Mouse (Mus musculus) intestine, postnatal 0 days (tissue): ENCODE results near the gene Ip6k2. TPM values are rescaled to one million over a fixed set of nuclear protein-coding genes. Genes with fewer than 3 reads are reported as not detected.

Source experiments
- ATAC-seq: fragments of 200-750 bp; cut with Nextera tagmentation; 2 replicates; pipeline ENCODE4 v1.8.0; 2017; ENCODE audit warnings: mild to moderate bottlenecking, moderate TSS enrichment, moderate library complexity
- H3K27ac ChIP-seq: fragments of 300-500 bp; sonication (generic); 2 replicates; pipeline ENCODE4 v1.5.1; 2014; ENCODE audit warnings: mild to moderate bottlenecking, low read depth, low read length, moderate library complexity
- H3K27me3 ChIP-seq: fragments of 300-500 bp; sonication (generic); replicated peaks from 2 replicates; pipeline ENCODE4 v1.6.1; 2014; ENCODE audit warnings: low read length, mixed read lengths; ENCODE audit not compliant: control insufficient read depth, insufficient read depth
- H3K36me3 ChIP-seq: fragments of 300-500 bp; sonication (generic); 2 replicates; pipeline ENCODE4 v1.6.1; 2014; ENCODE audit warnings: mild to moderate bottlenecking, moderate library complexity; ENCODE audit not compliant: control insufficient read depth, insufficient read depth
- H3K4me1 ChIP-seq: fragments of 300-500 bp; sonication (generic); replicated peaks from 2 replicates; pipeline ENCODE4 v1.6.1; 2014; ENCODE audit warnings: antibody characterized with exemption, low read length, mixed read lengths; ENCODE audit not compliant: control insufficient read depth, insufficient read depth
- H3K4me2 ChIP-seq: fragments of 300-500 bp; sonication (generic); replicated peaks from 2 replicates; pipeline ENCODE4 v1.6.1; 2014; ENCODE audit warnings: low read depth, mild to moderate bottlenecking, moderate library complexity
- H3K4me3 ChIP-seq: fragments of 300-500 bp; sonication (generic); 2 replicates; pipeline ENCODE4 v1.5.1; 2014; ENCODE audit warnings: low read depth, low read length
- H3K9ac ChIP-seq: fragments of 300-500 bp; sonication (generic); 2 replicates; pipeline ENCODE4 v1.6.1; 2014; ENCODE audit warnings: mild to moderate bottlenecking, low read depth, low read length
- H3K9me3 ChIP-seq: fragments of 300-500 bp; sonication (generic); 2 replicates; pipeline ENCODE4 v1.6.1; 2016; ENCODE audit warnings: mixed run types; ENCODE audit not compliant: control insufficient read depth
- CTCF ChIP-seq: sonication (generic); IDR thresholded peaks from 2 replicates; pipeline ENCODE4 v1.5.1; 2016; ENCODE audit warnings: low read depth, mild to moderate bottlenecking, control low read depth, antibody characterized with exemption, moderate library complexity
- WGBS: fragments of 180-500 bp; shearing (Covaris S2); extraction: QIAGEN DNeasy Blood & Tissue Kit; methylation state at CpG from one replicate; pipeline ENCODE4 v1.1.7; 2014; 5-methylcytosine and 5-hydroxymethylcytosine counted together
- polyA plus RNA-seq: library from polyadenylated mRNA; unstranded; fragments of >200 nt; fragmentation: Nextera tagmentation; extraction: Ambion mirVana; gene quantifications from 2 replicates; pipeline ENCODE4 v1.2.1, GENCODE M21; 2015

Ip6k2 gene
- polyA plus RNA-seq, 1 experiment from 2014 or later, result 28.1 TPM

DNA sequence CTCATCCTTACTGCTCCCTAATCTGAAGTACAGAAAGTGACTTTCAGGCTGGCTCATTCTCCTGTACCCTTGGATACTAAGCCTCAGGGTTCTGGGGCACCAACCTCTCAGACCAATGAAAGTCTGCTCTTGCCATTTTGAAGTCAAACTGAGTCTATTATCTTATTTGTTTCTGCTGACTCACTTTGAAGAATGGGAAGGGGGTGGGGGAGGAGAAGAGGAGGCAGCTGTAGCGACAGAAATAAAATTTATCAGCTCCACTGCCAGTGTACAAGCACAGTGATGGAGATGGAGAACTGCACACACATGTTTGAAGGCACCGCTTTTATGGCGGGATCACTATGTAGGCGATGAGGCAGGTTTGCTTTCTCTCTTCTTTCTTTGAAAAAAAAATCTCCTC lies 6.3 kb upstream of the Ip6k2 start:
- H3K9ac ChIP-seq, result no peak overlapping the region
- no peak overlapping the region for H3K27ac ChIP-seq
- no peaks in the 10 kb centered on the region for H3K27me3 ChIP-seq
- H3K4me3 ChIP-seq, result no peak overlapping the region
- no peak overlapping the region for H3K4me2 ChIP-seq
- ATAC-seq, result no peak
- WGBS, result 79% methylated on average over 4 of the region's 4 CpGs
- peaks cover 4% of the 10 kb centered on the region; the same call in 1 of the 2 replicates for H3K4me1 ChIP-seq
- no peaks in the 10 kb centered on the region for H3K36me3 ChIP-seq
- peaks cover 8% of the 10 kb centered on the region; the same call in 1 of the 2 replicates for H3K9me3 ChIP-seq
- TF ChIP-seq CTCF, result no peak

DNA sequence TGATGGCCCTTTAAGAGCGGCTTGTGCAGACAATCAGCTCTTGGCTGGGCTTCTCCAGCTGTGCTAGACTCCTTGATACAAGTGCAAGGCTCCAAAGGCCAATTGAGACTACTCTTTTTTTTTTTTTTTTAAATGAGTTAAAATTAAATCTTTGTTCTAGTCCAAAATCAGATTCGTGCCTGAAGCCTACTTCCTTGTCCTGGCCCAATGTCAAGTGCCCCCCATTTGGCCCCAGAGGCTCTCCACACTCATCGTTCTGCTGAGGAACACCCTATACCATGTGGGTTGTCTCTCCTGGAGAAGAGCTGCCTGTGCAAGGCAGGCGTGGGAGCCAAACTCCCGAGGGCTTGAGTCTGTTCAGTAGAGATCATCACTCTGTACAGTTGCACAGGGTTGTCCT lies 2.6 kb upstream of the Ip6k2 start:
- Histone ChIP-seq H3K27ac (peak overlapping the region; percentile 23; the same call in 1 of the 2 replicates), H3K4me2 (0 out of 2 replicates have a peak overlapping the region, but pooled peaks have one; percentile 1), H3K27me3 (no peaks in the 10 kb centered on the region), H3K9ac (no peak overlapping the region), H3K4me1 (peaks cover 4% of the 10 kb centered on the region; the same call in 1 of the 2 replicates), H3K4me3 (no peak overlapping the region), H3K36me3 (no peaks in the 10 kb centered on the region), H3K9me3 (no peaks in the 10 kb centered on the region)
- 25% methylated on average over 5 of the region's 5 CpGs for whole genome bisulfite sequencing
- no peak for ATAC-seq
- no peak for TF ChIP-seq CTCF

DNA sequence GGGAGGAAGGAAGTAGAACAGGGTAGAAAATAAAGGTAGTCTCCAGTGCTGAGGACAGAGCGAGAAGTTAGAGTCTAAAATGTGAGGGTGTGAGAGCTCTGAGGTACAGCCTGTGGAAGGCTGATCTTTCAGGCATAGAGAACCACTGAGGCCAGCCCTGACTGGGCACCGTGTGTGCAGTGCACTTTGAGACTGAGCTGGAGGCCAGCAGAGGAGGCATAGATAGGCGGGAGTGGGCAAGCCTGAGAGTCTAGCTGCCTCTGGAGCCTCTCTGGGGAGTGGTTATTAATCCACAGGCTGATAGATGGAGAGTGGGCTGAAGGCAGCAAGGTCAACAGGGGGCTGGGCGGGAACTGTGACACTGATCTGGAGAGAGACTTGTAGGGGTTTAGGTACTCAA lies 1.7 kb upstream of the Ip6k2 start:
- peak; percentile 60 for ATAC-seq
- Histone ChIP-seq H3K4me2 (no peak overlapping the region), H3K4me1 (peaks cover 8% of the 10 kb centered on the region; the same call in 1 of the 2 replicates), H3K27ac (peak overlapping the region; percentile 70), H3K9me3 (no peaks in the 10 kb centered on the region), H3K4me3 (no peak overlapping the region), H3K9ac (no peak overlapping the region), H3K36me3 (0 out of 2 replicates have a peak, but pooled peaks cover 4% of the 10 kb centered on the region), H3K27me3 (no peaks in the 10 kb centered on the region)
- WGBS, result 42% methylated on average over 4 of the region's 4 CpGs
- no peak for TF ChIP-seq CTCF

DNA sequence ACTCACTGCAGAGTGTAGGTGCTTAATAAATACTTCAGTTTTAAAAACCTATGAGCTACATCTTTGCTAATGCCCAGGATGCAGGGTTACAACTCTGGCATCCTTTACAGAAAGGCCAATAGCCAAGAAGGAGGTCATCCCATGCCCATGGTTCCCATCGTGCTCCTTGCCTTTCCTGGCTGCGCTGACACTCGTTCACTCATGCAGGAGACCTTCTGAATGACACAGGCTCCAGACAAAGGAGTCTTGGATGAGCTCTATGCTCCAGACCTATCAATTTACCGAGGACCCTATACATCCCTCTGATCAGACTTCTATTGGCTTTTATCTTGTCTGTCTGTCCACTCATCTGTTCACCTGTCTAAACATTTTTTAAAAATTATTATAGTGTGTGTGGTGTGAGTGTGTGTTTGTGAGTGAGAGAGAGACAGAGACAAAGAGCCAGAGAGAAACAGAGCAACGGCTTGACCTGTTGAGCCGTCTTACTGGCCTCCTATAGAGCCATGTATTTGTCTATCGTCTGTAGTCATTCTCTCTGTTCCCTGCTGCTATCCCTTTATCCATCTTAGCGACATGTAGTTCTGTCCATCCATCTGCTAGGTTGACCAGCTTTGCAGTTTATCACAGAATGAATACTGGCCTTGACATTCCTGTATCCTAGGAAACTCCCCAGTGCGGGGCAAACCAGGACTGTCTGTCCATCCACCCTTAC lies 604 bp upstream of the Ip6k2 start:
- no peaks in the 10 kb centered on the region for H3K27me3 ChIP-seq
- H3K4me2 ChIP-seq, result peak overlapping the region; percentile 63
- peaks cover 8% of the 10 kb centered on the region; the same call in 1 of the 2 replicates for H3K4me1 ChIP-seq
- TF ChIP-seq CTCF, result no peak
- ATAC-seq, result no peak
- WGBS, result 24% methylated on average over 9 of the region's 9 CpGs
- H3K9me3 ChIP-seq, result no peaks in the 10 kb centered on the region
- H3K36me3 ChIP-seq, result 0 out of 2 replicates have a peak, but pooled peaks cover 4% of the 10 kb centered on the region
- peak overlapping the region; percentile 74 for H3K4me3 ChIP-seq
- H3K9ac ChIP-seq, result no peak overlapping the region
- 0 out of 2 replicates have a peak overlapping the region, but pooled peaks have one; percentile 91 for H3K27ac ChIP-seq

DNA sequence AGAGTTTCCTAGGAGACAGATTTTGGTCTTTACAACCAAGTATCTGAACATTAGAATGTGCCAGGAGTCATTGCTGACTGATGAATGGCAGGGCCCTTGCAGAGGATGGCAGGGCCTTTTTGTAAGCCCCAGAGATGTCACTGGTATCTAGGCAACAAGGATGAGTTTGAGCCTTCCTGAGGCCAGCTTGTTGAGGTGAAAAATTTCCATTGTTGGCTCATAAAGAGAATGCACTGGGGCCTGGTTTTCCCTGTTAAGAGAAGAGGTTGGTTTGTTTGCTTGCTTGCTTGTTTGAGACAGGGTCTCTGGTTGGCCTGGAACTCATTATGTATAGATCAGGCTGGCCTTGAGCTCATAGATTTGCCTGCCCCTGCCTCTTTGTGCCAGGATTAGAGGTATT lies 1.8 kb downstream of the Ip6k2 start:
- Histone ChIP-seq H3K27ac (no peak overlapping the region), H3K9ac (no peak overlapping the region), H3K4me1 (peaks cover 8% of the 10 kb centered on the region; the same call in 1 of the 2 replicates), H3K27me3 (no peaks in the 10 kb centered on the region), H3K36me3 (peaks cover 10% of the 10 kb centered on the region; the same call in 1 of the 2 replicates), H3K4me3 (no peak overlapping the region), H3K9me3 (no peaks in the 10 kb centered on the region), H3K4me2 (peak overlapping the region; percentile 63)
- TF ChIP-seq CTCF, result no peak
- no peak for ATAC-seq

DNA sequence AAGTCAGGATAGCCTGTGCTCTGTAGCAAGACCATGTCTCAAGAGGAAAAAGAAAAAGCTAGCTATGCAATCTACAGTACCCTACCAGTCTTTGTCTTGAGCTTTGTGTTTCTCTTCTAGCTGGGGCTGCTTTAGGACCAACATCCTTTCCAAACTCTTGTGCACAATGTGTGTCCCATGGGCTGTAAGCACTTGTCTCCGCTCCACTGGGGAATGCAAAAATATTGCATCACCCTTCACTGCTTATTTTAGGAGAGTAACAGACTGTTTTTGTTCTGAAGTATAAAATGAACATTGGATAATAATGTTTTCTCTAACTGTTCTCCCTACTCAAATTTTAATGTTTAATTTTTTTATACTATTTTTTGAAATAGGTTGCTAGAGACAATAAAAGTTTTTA lies 2.9 kb downstream of the Ip6k2 start:
- H3K4me1 ChIP-seq, result 0 out of 2 replicates have a peak, but pooled peaks cover 4% of the 10 kb centered on the region
- no peak overlapping the region for H3K9ac ChIP-seq
- H3K9me3 ChIP-seq, result no peaks in the 10 kb centered on the region
- no peak for TF ChIP-seq CTCF
- peaks cover 10% of the 10 kb centered on the region; the same call in 1 of the 2 replicates for H3K36me3 ChIP-seq
- no peak overlapping the region for H3K4me3 ChIP-seq
- no peak for ATAC-seq
- no peak overlapping the region for H3K27ac ChIP-seq
- no peak overlapping the region for H3K4me2 ChIP-seq
- WGBS, result 73% methylated on average over 1 of the region's 1 CpGs
- no peaks in the 10 kb centered on the region for H3K27me3 ChIP-seq
